Mouse (Mus musculus): Measurements from ENCODE around the gene Fmnl2.

DNA sequence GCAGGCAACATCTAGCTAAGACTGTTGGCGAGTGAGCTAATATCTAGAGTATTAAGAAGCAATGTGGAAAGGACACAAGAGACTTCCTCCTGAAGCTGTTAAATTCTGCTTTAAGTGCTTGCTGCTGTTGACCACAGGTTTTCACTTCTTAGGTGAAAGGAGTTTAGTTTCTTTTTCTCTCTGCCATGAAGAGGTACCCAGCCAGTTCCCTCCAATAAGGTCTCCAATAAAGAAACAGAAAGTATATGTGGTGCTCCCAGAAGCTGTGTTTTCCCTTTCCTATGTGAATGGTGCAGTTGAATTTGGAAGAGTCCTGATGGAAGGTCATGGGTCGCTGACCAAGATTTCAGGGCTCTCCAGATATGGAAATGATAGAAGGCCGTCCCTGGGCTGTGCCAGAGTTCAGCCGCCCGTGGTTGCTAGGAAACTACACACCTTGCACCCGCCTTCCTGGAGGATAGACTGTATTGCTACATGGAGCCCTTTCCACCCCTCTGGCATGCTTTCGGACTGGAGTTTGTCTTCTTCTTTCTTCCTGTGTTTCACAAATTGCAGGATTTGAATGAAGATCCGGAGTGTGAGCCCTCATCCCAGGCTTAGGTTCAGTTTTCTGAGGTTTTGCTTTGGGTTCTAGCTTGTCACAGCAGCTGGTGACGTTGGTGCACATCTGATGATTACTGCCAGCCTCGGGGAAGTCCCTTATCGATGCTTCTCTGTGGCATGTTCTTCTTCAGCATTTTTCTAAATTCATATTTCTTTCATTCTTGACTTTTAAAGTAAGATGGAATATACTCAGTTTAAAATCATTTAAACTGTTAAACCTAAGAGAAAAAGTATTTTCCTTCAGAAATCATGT is 244.5 kb downstream of the Fmnl2 start:
- TF ChIP-seq ZNF384 (IDR thresholded peaks at IDR 0.05; ENCODE audit: low read depth, low read length) (no peak), HCFC1 (IDR thresholded peaks at IDR 0.05; ENCODE audit: borderline replicate concordance, insufficient read depth, low read length) (no peak), MAFK (IDR thresholded peaks at IDR 0.05; ENCODE audit: insufficient read depth, low read depth, low read length) (no peak), CHD2 (IDR thresholded peaks at IDR 0.05; ENCODE audit: low read depth, low read length) (no peak)
